Mouse (Mus musculus): ENCODE data around the gene Olfr132. TPM values are rescaled to one million over a fixed set of nuclear protein-coding genes. Genes with fewer than 3 reads are reported as not detected.
"Not testable (repeated sequence)": the region's sequence is repeated elsewhere in the genome, so short reads cannot be mapped to it uniquely, and the experiment has no call there.

Gene Olfr132
- polyA plus RNA-seq (2016; fragmentation: Nextera tagmentation; extraction: Ambion mirVana): not detected in 2 replicates

DNA sequence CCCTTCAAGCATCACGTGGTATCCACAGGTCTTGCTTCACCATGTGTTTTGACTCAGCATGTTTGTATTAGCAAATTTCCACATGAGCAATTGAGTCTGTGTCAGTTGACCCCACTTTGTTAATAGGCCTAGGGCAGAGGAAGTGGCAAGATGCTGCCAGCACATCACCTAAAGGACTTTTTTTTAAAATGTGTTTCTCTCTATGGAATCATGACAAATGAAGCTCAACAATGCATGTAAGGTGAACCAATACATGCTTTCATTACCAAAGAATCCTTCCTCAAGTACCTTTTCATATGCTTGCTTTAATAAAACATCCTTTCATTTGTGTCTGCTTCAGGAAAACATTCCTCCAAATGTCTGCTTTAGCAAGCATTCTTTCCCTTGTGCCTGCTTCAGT lies at the start of gene Olfr132:
TSS of gene Olfr132 (minus strand) at position 101 of the 400 bp plus-strand sequence.
- Histone ChIP-seq H3K27ac (no peak within 1 kb of the TSS), H3K4me1 (no peaks in the 10 kb centered on the region), H3K27me3 (ENCODE audit: poor library complexity, severe bottlenecking) (no peaks in the 10 kb centered on the region), H3K9me3 (no peaks in the 10 kb centered on the region), H3K36me3 (replicated peaks) (no peaks in the 10 kb centered on the region), H3K4me3 (no peak within 1 kb of the TSS)
- WGBS: 65% methylated on average over 1 of the region's 1 CpGs
- no peak for DNase-seq (ENCODE audit: extremely low spot score, low spot score)

GRCm38 (mm10) chr17:38171088-38171487 lies 36.8 kb upstream of the Olfr132 start, which contains the start of gene Olfr134:
Gene Olfr134, plus strand, starts transcription at chr17:38171388.
- H3K27me3 ChIP-seq (ENCODE audit: poor library complexity, severe bottlenecking): no peaks in the 10 kb centered on the region
- WGBS: 83% methylated on average over 3 of the region's 3 CpGs
- H3K27ac ChIP-seq: no peak within 1 kb of the TSS
- H3K4me3 ChIP-seq: no peak within 1 kb of the TSS
- no peaks in the 10 kb centered on the region for H3K36me3 ChIP-seq (replicated peaks)
- DNase-seq (ENCODE audit: extremely low spot score, low spot score): no peak
- no peaks in the 10 kb centered on the region for H3K9me3 ChIP-seq
- H3K4me1 ChIP-seq: no peaks in the 10 kb centered on the region

GRCm38 (mm10) chr17:38144981-38145380 lies 10.7 kb upstream of the Olfr132 start, which contains the start of gene Olfr133:
Gene Olfr133, plus strand, starts transcription at chr17:38145281.
- Histone ChIP-seq H3K4me1 (no peaks in the 10 kb centered on the region), H3K9me3 (no peaks in the 10 kb centered on the region; the same call in 1 of the 2 replicates), H3K27ac (no peak within 1 kb of the TSS), H3K27me3 (ENCODE audit: poor library complexity, severe bottlenecking) (no peaks in the 10 kb centered on the region), H3K4me3 (no peak within 1 kb of the TSS), H3K36me3 (replicated peaks) (no peaks in the 10 kb centered on the region)
- no peak for DNase-seq (ENCODE audit: extremely low spot score, low spot score)
- WGBS: 74% methylated on average over 2 of the region's 2 CpGs

DNA sequence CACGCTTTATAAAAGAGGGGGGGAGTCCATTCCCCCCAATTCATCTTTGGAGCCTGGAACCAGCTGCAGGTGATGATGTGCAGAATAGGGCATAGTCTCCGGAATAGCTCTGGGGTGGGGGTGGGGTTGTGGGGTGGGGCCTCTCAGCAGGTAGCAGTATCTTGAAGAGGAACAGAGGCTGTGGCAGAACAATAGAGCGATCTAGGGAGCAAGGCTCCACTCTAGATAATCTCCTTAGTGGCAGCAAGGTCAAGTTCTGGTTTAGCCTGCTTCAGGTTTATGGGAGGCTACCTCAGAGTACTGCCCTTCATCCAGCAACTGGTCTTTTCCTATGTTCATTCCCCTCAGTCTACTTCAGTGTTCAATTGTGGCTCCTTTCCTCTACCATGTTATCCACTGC lies 9.0 kb downstream of the Olfr132 start:
- not testable (repeated sequence) for H3K4me1 ChIP-seq; H3K27me3 ChIP-seq (ENCODE audit: poor library complexity, severe bottlenecking); DNase-seq (ENCODE audit: extremely low spot score, low spot score); H3K27ac ChIP-seq; H3K36me3 ChIP-seq (replicated peaks); H3K9me3 ChIP-seq; H3K4me3 ChIP-seq
- WGBS: 70% methylated on average over 3 of the region's 3 CpGs

GRCm38 (mm10) chr17:38124199-38124598 lies 10.1 kb downstream of the Olfr132 start:
- not testable (repeated sequence) for H3K4me1 ChIP-seq; H3K4me3 ChIP-seq; H3K27ac ChIP-seq; H3K9me3 ChIP-seq; DNase-seq (ENCODE audit: extremely low spot score, low spot score); H3K36me3 ChIP-seq (replicated peaks); H3K27me3 ChIP-seq (ENCODE audit: poor library complexity, severe bottlenecking)
- WGBS: 80% methylated on average over 1 of the region's 1 CpGs

- Histone ChIP-seq H3K27ac (no peak within 1 kb of the TSS), H3K9me3 (no peaks in the 10 kb centered on the region), H3K36me3 (replicated peaks) (no peaks in the 10 kb centered on the region), H3K4me3 (no peak within 1 kb of the TSS), H3K4me1 (no peaks in the 10 kb centered on the region), H3K27me3 (ENCODE audit: poor library complexity, severe bottlenecking) (no peaks in the 10 kb centered on the region)
- DNase-seq (ENCODE audit: extremely low spot score, low spot score): no peak
Observed at GRCm38 (mm10) chr17:38088593-38088992, 45.7 kb downstream of the Olfr132 start, which contains the start of gene Olfr131. Gene Olfr131, minus strand, starts transcription at chr17:38088693.

GRCm38 (mm10) chr17:38082364-38082763 lies 52.0 kb downstream of the Olfr132 start:
- Histone ChIP-seq H3K27me3 (ENCODE audit: poor library complexity, severe bottlenecking) (no peaks in the 10 kb centered on the region), H3K9me3 (no peaks in the 10 kb centered on the region), H3K27ac (no peak overlapping the region), H3K4me3 (no peak overlapping the region), H3K36me3 (replicated peaks) (no peaks in the 10 kb centered on the region), H3K4me1 (no peaks in the 10 kb centered on the region)
- DNase-seq (ENCODE audit: extremely low spot score, low spot score): no peak
- 93% methylated on average over 4 of the region's 4 CpGs for whole genome bisulfite sequencing

Other genes with a start within 250 kb of the Olfr132 start
- gene Olfr127, start 234.1 kb downstream of the Olfr132 start, polyA plus RNA-seq (2016; fragmentation: Nextera tagmentation; extraction: Ambion mirVana): not detected in 2 replicates
- gene Olfr128, start 214.0 kb downstream of the Olfr132 start, polyA plus RNA-seq (2016; fragmentation: Nextera tagmentation; extraction: Ambion mirVana): not detected in 2 replicates
- gene Olfr761, start 181.4 kb downstream of the Olfr132 start, polyA plus RNA-seq (2016; fragmentation: Nextera tagmentation; extraction: Ambion mirVana): not detected in 2 replicates
- gene Olfr129, start 74.4 kb downstream of the Olfr132 start, polyA plus RNA-seq (2016; fragmentation: Nextera tagmentation; extraction: Ambion mirVana): not detected in 2 replicates
- gene Olfr130, start 70.6 kb downstream of the Olfr132 start, polyA plus RNA-seq (2016; fragmentation: Nextera tagmentation; extraction: Ambion mirVana): not detected in 2 replicates
- gene Olfr131, start 45.8 kb downstream of the Olfr132 start, polyA plus RNA-seq (2016; fragmentation: Nextera tagmentation; extraction: Ambion mirVana): not detected in 2 replicates
- not detected in 2 replicates for gene Olfr133, start 10.8 kb upstream of the Olfr132 start, polyA plus RNA-seq (2016; fragmentation: Nextera tagmentation; extraction: Ambion mirVana)
- not detected in 2 replicates for gene Olfr134, start 36.9 kb upstream of the Olfr132 start, polyA plus RNA-seq (2016; fragmentation: Nextera tagmentation; extraction: Ambion mirVana)
- not detected in 2 replicates for gene Olfr135, start 69.8 kb upstream of the Olfr132 start, polyA plus RNA-seq (2016; fragmentation: Nextera tagmentation; extraction: Ambion mirVana)
- gene Olfr138, start 126.5 kb upstream of the Olfr132 start, polyA plus RNA-seq (2016; fragmentation: Nextera tagmentation; extraction: Ambion mirVana): not detected in 2 replicates
- gene Olfr137, start 173.0 kb upstream of the Olfr132 start, polyA plus RNA-seq (2016; fragmentation: Nextera tagmentation; extraction: Ambion mirVana): not detected in 2 replicates
- not detected in 2 replicates for gene Olfr136, start 195.3 kb upstream of the Olfr132 start, polyA plus RNA-seq (2016; fragmentation: Nextera tagmentation; extraction: Ambion mirVana)

Data from forebrain, embryonic 10.5 days (tissue).